Mouse (Mus musculus): Measurements from ENCODE around the gene Pi16.
"Not testable (repeated sequence)": the region's sequence is repeated elsewhere in the genome, so short reads cannot be mapped to it uniquely, and the experiment has no call there.

Pi16 gene

DNA sequence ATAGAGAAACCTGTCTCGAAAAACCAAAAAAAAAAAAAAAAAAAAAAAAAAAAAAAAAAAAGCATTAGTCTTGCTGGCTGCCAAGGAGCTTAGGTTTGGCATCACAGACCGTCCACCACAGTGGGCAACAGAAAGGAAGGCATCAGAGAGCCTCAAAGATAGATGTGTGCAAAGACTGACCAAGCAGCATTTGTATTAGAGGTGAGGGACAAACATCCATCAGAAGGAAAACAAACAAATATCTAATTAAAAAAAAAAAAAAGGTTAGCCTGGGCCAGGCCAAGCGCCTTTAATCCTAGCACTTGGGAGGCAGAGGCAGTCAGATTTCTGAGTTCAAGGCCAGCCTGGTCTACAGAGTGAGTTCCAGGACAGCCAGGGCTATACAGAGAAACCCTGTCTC, at the start of gene Pi16:
Pi16 (plus strand) TSS at position 301 of the 400 bp plus-strand sequence.
- not testable (repeated sequence) for DNase-seq (ENCODE audit: low spot score)

DNA sequence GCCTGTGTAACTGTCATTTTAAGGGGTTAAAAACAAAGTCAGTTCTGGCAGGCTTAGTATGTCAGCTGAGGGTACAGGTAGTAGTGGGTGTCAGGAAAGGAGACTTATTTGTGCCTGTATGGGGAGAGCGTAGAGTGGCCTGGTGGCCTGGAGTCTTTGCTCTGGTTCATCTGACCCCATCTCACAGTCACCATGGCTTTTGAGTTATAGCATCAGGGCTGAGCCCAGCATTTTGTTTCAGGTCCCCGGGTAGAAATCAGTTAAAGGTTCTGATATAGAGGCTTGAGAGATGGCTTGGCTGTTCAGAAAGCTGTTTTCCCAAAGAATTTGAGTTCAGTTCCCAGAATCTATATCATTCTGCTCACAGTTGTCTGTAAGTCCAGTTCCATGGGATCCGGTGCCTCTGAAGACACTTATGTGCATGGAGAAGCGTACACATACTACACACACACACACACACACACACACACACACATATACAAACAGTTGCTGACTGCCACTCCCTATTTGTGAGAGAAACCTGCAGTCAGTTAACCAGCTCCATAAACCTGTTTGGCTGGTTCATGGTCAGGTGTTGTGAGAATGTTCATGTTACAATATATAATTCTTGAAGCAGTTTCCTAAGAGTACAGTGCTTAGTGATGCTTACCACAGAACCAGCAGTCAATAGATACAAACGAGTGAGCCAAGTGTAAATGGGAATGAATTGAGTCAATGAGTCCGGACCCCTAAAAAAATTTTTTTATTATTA, 49.4 kb upstream of the Pi16 start:
- DNase-seq (ENCODE audit: low spot score), result no peak

DNA sequence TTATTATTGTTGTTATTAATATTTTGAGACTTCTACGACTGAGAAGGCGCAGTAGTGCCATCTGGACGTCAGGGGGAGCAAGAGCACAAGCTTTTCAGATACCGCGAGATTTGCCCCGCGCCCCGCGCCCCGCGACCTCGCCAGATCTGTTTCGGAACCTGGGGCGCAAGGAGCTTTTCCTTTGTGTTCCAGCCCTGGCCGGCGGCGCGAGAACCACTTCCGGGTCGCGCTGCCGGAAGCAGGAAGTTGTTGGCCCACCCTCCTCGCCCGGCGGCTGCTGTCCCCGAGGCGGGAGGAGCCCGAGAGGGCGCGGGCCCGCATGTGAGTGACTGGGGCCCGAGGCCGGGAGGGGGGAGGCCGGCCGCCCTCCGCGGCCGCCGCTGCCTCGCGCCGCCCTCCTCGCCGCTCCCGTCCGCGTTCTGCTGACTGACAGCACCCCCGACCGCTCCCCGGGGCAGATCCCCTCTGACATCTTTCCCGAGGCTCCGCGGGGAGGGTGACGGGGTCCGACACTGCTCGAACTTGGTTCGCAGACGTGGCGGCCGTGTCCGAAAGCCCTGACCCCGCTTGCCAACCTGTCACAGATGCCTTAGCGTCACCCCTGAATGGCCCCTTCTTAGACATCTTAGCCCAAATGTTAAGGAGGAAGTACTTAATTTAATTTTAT, 48.7 kb upstream of the Pi16 start, which contains the start of gene BC004004:
BC004004 (plus strand) TSS at position 107 of the 667 bp plus-strand sequence.
- DNase-seq (ENCODE audit: low spot score), result peak; percentile 95

DNA sequence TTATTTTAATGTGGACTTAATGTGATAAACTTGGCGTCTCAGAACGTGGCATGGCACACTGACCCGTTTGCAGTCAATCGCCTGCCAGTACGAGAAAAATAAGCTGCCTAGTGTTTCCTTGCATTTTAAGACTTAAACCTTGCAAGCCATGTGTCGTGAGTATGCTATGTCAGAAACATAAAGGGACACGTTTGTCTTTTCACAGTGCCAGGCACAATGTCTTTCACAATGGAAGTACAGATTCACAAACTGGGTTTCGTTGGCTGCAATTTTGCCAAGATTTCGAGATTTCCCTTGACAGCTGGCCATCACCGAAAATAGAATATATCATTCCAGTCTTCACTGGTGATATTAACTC, 48.2 kb upstream of the Pi16 start:
- no peak for DNase-seq (ENCODE audit: low spot score)

DNA sequence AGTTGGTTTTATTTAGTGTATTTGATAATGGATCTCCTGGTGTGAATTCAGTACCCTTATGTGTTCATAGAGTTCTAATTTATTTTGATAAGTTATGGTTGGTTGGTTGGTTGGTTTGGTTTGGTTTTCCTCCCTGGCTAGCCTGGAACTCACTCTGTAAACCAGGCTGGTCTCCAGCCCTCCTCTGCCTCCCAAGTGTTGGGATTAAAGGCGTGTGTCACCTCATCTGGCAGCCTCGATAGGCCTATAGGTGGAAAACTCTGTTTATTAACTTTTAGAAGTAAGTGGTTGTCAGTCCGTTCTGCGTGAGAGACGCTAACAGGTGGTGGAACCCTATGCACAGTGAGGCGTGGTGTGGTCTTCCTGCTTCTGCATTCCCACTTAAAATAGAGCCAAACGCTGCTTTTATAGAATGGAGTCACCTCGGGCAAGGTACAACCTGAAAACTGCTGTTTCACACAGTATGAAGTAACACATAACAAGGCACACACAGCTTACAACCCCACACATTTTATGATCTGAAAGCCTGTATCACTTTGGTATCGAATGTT, 47.3 kb upstream of the Pi16 start:
- DNase-seq (ENCODE audit: low spot score), result no peak

DNA sequence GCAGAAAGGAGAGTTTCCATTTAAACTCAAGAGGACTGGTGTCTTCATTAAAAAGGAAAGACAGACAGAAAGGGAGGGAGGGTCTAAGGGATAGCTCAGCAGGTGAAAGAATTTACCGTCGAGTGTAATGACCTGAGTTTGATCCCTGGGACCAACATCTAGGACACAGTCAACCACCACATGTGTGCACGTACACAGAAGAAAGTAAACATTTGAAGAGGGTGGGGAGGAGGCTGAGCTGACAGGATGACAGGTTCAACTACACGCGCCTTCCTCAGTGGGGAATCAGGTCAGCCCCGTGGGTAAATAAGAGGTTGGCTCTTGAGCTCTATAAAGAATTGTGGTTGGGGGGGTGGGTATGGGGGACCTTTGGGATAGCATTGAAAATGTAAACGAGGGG, 44.3 kb upstream of the Pi16 start:
- DNase-seq (ENCODE audit: low spot score), result no peak

DNA sequence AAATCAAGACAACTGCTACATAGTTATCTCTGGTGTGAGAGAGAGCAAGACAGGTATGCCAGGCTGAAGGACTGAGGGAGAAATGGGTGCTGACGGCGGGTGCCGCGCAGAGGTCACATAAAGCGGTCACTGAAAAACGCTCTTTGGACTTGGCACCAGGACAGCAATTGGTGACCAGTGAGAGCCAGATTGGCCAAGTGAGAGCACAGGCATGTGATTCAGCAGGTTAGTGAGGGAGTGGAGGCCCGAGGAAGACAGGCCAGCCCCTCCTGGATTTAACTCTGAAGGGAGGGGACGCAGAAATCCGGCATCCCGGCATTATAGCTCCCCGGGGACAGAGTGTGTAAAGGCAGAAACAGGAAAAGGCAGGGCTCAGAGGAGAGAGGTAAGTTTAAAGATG, 43.6 kb upstream of the Pi16 start:
- no peak for DNase-seq (ENCODE audit: low spot score)

DNA sequence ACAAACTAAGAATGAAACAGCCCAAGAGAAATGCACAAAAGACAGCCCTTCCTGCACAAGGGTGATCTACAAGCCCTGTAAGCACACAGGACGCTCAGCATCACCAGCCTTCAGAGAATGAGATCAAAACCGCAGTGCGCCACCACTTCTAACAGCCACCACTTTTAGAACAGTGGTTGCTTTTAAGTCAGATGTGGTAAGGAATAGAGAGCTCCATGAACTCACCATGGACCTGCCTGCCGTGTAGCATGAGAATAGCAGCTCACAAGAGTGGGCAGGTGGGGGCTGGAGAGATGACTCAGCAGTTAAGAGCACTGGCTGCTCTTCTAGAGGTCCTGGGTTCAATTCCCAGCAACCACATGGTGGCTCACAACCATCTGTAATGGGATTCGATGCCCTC, 37.1 kb upstream of the Pi16 start:
- no peak for DNase-seq (ENCODE audit: low spot score)

DNA sequence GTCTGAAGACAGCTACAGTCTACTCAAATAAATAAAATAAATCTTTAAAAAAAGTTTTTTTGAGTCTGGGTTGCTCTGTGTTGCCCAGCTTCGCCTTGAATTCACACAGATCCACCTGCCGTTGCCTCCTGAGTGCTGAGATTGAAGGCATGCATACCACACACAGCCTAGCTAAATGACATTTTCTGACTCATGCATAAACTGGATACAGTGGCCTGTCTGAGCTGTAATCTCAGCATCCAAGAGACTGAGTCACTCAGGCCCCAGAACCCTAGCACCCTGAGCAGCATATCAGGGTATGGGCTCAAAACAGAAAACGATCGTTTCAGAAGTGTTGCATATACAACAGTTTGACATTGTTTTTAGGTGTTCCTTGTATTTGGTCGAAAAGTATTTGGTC, 35.9 kb upstream of the Pi16 start:
- no peak for DNase-seq (ENCODE audit: low spot score)

DNA sequence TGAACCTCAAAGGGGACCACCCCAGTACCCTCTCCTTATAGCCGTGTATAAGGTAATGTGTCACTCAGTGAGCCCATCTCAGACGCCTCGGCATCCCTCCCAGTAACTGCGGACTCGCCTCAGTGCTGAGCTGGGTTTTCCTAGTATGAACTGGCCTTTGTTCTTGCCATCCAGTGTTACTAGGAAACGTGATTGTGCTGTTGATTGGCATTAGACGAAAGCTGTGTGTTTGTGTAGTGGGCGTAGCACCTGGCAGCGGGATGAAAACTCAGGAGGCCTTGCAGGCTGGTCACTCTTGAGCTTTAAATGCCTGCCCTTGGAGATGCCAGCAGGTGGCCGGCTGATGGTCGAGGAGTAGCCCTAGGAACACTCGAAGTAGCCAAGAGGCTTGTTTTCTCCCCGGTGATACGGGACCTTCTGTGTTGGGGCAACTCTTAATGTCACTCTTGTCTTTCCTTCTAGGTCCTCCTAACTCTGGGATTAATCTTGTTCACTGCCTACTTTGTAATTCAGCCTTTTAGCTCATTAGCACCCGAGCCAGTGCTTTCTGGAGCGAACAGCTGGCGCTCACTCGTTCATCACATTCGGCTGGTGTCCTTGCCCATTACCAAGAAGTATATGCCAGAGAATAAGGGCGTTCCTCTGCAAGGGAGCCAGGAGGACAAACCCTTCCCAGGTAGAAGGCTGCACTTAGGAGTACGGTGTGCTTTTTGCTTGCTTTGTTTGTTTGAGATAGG, 35.1 kb upstream of the Pi16 start:
- no peak for DNase-seq (ENCODE audit: low spot score)

DNA sequence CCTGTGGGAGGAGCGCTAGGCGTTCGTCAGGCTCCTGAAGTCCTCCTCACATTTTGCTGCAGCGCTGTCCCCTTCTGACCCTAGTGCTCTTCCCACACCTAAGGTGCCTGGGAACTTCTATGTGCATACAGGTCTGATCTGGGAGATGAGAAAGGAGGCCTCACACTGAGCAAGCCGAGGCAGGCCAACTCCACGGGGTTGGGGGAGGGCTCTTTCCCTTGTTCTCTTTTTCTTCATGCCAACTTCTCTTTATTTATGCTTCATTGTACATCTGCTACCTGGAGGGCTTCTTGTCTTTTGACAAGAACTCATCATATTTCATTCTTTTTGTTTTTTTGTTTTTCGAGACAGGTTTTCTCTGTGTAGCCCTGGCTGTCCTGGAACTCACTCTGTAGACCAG, 25.7 kb upstream of the Pi16 start:
- DNase-seq (ENCODE audit: low spot score), result no peak

DNA sequence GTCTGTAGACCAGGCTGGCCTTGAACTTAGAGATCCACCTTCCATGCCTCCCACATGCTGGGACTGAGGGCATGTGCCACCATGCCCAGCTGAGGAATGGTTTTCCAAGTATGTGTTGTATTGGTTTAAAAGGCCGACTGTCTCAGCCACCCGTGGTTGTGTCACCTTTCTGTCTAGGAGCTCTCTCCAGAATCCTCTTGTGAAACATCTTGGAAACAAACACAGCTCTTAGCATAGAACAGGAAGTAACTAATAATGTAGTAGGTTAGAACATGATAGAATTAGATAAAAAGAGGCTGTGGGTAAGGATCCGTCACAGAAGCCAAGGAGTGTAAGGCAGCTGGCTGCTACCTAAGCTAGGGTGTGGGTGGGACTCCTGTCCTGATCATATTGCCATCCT, 24.5 kb upstream of the Pi16 start:
- no peak for DNase-seq (ENCODE audit: low spot score)

DNA sequence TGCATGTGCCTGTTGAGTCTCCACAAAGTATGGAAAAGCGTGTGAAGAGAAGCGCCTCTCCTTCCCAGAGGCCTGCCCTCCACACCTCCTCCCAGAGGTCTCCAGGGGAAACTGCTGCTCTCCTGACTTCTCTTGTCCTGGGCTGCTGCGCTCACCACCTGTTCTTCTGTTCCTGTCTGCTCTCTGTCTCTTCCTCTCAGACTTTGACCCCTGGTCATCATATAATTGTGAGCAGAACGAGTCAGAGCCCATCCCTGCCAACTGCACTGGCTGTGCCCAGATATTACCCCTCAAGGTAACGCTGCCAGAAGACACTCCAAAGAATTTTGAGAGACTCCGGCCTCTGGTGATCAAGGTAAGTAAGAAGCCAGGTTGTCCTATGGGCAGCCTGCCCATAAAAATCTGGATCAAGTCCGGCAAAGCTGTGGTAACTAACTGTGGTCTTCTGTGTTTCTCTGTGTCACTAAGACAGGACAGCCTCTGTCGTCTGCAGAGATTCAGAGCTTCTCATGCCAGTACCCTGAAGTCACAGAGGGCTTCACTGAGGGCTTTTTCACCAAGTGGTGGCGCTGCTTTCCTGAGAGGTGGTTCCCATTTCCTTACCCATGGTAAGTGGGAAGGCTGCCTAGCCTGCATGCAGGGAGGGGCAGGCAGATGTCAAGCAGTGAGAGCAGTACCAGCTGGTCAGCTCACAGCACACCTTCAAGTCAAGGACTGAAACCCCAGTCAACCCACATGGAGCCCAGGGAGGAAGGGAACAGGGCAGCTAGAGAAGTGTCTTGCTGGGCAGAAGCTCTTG, 23.5 kb upstream of the Pi16 start:
- DNase-seq (ENCODE audit: low spot score), result no peak

DNA sequence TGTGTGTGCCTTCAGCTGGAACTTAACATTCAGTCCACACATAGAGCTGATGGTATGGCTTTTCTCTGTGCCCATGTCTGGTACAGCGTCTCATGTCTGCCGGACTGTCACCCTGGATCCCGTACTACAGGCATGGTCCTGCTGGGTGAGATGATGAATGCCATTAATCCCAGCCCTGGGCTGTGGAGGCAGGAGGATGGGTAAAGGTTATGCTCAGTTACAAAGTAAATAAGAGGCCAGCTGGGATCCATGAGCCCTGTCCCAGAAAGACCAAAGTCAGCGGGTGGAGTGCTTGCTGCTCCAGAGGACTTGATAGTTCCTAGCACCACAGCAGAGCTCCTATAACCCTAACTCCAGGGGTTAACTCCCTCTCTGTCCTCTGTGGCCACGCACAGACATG, 21.6 kb upstream of the Pi16 start:
- DNase-seq (ENCODE audit: low spot score), result no peak

DNA sequence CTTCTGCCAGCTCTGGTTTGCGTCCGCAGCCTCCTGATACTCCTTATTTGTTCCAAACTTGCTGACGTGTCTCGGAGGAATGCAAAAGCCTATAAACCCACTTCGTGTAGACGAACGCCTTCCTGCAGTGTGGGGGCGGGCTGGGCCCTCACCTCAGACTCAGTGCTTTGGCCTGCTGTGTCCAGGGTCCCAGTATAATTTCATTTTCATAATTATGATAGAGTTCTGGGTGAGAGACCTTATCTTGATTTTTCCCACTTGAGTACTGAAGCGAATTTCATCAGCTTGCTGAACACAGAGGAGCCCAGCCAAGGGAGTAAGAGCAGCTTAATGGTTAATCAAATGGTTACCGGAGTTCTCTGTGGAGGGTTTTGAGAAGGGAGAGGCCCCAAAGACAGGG, 20.2 kb upstream of the Pi16 start:
- DNase-seq (ENCODE audit: low spot score), result no peak

DNA sequence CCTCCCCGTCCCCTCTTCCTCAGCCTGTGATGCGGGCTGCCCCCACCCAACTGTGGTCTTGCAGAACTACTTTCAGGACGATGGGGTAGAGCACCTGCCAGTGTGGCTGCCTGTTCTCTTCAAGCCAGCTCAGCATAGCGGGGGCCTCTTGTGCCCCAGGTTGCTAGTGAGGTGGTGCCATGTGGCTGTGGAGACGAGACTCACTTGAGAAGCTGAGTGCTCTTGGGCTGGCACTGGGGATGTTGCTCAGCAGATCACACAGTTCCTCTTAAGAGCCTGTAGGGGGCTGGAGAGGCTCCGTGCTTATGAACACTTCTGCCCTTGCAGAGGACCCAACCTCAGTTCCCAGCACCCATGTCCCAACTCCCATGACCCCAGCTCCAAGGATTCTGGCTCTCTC, 19.7 kb upstream of the Pi16 start:
- no peak for DNase-seq (ENCODE audit: low spot score)

DNA sequence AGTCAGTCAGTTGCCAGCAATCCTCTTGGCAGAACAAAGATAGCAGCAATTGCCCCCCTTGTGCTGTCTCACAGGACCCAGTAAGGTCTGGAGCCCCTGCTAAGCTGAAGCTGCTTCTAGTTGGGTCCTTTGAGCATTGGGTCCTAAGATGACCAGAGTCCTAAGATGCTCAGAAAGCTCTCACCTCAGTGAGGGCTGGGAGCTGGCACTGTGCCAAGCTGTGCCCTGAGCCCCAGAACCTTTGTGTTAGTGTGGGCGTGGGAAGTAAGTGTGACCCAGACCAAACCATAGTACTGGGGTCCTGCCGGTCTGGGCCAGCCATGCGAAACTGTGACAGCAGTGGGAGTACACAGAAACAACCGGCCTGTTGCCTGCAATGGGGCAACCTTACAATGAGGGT, 18.2 kb upstream of the Pi16 start:
- DNase-seq (ENCODE audit: low spot score), result no peak

DNA sequence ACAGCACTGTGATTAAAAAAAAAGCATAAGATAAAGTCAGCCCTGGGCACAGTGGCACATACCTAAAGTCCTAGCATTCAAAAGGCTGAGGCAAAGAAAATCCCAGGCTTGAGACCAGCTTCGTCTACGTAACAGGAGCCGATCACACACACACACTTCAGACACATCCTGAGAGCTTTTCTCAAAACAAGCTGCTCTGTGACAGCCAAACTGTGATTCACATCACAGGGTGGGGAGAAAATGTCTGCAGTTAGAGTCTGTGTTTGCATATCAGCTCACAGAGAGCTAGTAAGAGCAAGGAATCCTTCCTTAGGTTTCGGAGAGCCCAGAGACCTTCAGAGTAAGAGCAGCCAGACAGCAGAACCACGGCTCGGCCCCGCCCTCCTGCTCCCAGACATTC, 16.6 kb upstream of the Pi16 start:
- no peak for DNase-seq (ENCODE audit: low spot score)

DNA sequence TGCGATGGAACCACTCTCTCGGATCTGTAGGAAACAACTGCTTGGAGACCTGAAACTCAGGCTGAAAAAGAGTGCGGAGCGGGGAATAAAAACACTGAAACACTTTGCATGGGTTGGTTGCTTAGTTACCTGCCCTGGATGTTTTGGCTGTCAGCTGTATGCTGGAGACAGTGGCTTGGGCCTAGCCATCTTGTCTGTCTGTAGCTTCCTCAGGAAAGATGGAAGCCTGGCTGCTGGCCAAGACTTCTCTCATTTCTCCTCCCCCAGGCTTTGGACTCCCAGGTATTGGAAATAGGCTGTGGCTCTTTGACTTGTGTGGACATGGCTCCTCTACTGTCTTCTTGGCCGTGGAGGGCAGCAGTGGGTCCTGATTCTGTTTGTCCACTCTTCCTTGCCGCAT, 16.1 kb upstream of the Pi16 start:
- no peak for DNase-seq (ENCODE audit: low spot score)

DNA sequence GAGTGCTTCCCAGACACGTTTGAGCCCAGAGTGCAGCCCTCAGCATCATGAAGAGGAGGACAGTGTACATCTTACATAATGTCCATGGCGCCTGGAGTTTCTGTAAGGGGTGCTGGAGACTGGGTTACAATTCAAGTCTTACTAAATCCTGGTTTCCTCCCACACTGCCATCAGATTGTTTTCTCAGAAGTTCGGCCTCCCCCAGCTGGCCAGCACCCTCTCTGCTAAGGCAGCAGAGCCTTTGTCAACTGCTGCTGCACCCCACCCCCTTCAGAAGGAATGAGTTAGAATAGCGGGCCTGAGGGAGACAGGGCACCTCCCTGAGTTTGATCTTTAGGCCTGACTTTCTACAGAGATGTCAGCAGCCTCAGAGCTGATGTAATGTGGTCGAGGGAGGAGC, 15.3 kb upstream of the Pi16 start:
- DNase-seq (ENCODE audit: low spot score), result no peak

DNA sequence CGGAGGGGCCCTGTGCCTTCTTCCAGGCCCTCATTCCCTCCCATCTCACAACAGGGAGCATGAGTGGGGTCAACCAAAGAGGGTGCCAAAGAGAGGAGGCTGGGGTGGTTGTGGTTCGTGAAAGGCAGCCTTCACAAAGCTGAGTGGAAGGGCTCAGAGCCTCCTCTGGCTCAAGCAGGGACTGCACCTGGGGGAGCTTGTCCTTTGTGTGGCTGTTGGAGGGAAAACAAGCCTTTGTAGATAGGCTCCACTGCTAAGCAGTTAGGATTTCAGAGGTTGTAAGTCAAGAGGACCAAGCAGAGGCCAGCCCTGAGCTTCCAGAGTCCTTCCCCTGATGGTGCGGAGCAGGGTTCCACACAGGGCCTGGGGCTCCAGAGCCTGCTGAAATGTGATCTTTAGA, 14.4 kb upstream of the Pi16 start:
- no peak for DNase-seq (ENCODE audit: low spot score)

DNA sequence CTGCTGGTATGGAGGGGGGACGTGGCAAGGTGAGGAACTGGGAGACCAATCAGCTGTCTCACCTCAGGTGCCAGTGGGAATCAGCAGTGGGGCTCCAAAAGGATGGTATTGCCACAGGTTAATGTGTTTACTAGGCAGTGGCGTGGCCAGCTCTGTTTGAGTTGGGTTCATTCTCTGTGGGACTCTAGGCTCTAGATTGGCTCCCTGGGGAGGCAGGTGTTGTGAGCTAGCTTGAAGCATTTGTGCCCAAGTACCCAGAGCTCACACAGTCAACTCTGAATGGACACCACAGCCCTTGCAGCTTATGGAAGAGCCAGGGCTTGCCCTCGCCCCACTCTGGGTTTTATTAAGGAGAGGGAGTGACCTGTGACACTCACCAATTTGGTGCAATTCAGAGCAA, 13.6 kb upstream of the Pi16 start:
- no peak for DNase-seq (ENCODE audit: low spot score)
